Mouse (Mus musculus) midbrain, embryonic 10.5 days (tissue): ENCODE results near the gene Hyal3. TPM values are rescaled to one million over a fixed set of nuclear protein-coding genes. Genes with fewer than 3 reads are reported as not detected.

Experiments
- DNase-seq: peaks from one replicate; pipeline ENCODE4 v3.0.0-alpha.2; 2017; ENCODE audit warnings: low spot score
- H3K27ac ChIP-seq: fragments of 300-500 bp; sonication (generic); replicated peaks from 2 replicates; pipeline ENCODE4 v1.5.1; 2016; ENCODE audit warnings: mild to moderate bottlenecking
- H3K27me3 ChIP-seq: fragments of 300-500 bp; sonication (generic); 2 replicates; pipeline ENCODE4 v1.6.1; 2016; ENCODE audit warnings: low read depth, mild to moderate bottlenecking; ENCODE audit not compliant: poor library complexity, severe bottlenecking
- H3K36me3 ChIP-seq: fragments of 300-500 bp; sonication (generic); 2 replicates; pipeline ENCODE4 v1.6.1; 2016; ENCODE audit warnings: mild to moderate bottlenecking, moderate library complexity
- H3K4me1 ChIP-seq: fragments of 300-500 bp; sonication (generic); 2 replicates; pipeline ENCODE4 v1.6.1; 2016
- H3K4me3 ChIP-seq: fragments of 300-500 bp; sonication (generic); 2 replicates; pipeline ENCODE4 v1.5.1; 2016; ENCODE audit warnings: mild to moderate bottlenecking, moderate library complexity
- H3K9me3 ChIP-seq: fragments of 300-500 bp; sonication (generic); replicated peaks from 2 replicates; pipeline ENCODE4 v1.6.1; 2016; ENCODE audit warnings: mild to moderate bottlenecking
- WGBS: fragments of 180-500 bp; shearing (Covaris S2); methylation state at CpG from one replicate; pipeline ENCODE4 v1.1.7; 2016; 5-methylcytosine and 5-hydroxymethylcytosine counted together
- polyA plus RNA-seq: library from polyadenylated mRNA; unstranded; fragments of >200 nt; fragmentation: Nextera tagmentation; extraction: Ambion mirVana; gene quantifications from 2 replicates; pipeline ENCODE4 v1.2.1, GENCODE M21; 2016

Gene Hyal3
- polyA plus RNA-seq, 1 experiment from 2014 or later: 0.62 TPM

GRCm38 (mm10) chr9:107607653-107608245 is 27.1 kb downstream of the Hyal3 start:
- Histone ChIP-seq H3K36me3 (no peaks in the 10 kb centered on the region), H3K27me3 (peaks cover 31% of the 10 kb centered on the region), H3K4me3 (no peak overlapping the region), H3K27ac (peak overlapping the region; percentile 83), H3K4me1 (peaks cover 95% of the 10 kb centered on the region), H3K9me3 (no peaks in the 10 kb centered on the region)
- 64% methylated on average over 9 of the region's 9 CpGs for WGBS
- DNase-seq: no peak

- WGBS: 41% methylated on average over 12 of the region's 12 CpGs
- Histone ChIP-seq H3K36me3 (peaks cover 4% of the 10 kb centered on the region), H3K27me3 (peaks cover 19% of the 10 kb centered on the region), H3K4me3 (peak within 1 kb of the TSS; percentile 20; the same call in 1 of the 2 replicates), H3K4me1 (peaks cover 96% of the 10 kb centered on the region), H3K27ac (peak within 1 kb of the TSS; percentile 83), H3K9me3 (no peaks in the 10 kb centered on the region)
- DNase-seq: no peak
Measured at GRCm38 (mm10) chr9:107608741-107609432, 28.3 kb downstream of the Hyal3 start, which contains the start of gene Sema3b. Gene Sema3b, minus strand, starts transcription at chr9:107609229.

GRCm38 (mm10) chr9:107609433-107609830 is 28.8 kb downstream of the Hyal3 start:
- peak overlapping the region; percentile 20; the same call in 1 of the 2 replicates for H3K4me3 ChIP-seq
- 68% methylated on average over 4 of the region's 4 CpGs for WGBS

GRCm38 (mm10) chr9:107611456-107612190 is 31.0 kb downstream of the Hyal3 start:
- Histone ChIP-seq H3K27me3 (peaks cover 6% of the 10 kb centered on the region), H3K4me1 (peaks cover 95% of the 10 kb centered on the region), H3K36me3 (peaks cover 32% of the 10 kb centered on the region), H3K27ac (peak overlapping the region; percentile 95), H3K4me3 (peak overlapping the region; percentile 50), H3K9me3 (no peaks in the 10 kb centered on the region)
- 82% methylated on average over 6 of the region's 6 CpGs for WGBS
- DNase-seq: no peak

More at GRCm38 (mm10) chr9:107609433-107609830, 28.8 kb downstream of the Hyal3 start:
- Histone ChIP-seq H3K27me3 (peaks cover 16% of the 10 kb centered on the region), H3K27ac (peak overlapping the region; percentile 83), H3K4me1 (peaks cover 96% of the 10 kb centered on the region), H3K9me3 (no peaks in the 10 kb centered on the region), H3K36me3 (peaks cover 10% of the 10 kb centered on the region)
- no peak for DNase-seq

GRCm38 (mm10) chr9:107612191-107612944 is 31.8 kb downstream of the Hyal3 start:
- 4% methylated on average over 48 of the region's 48 CpGs for WGBS
- Histone ChIP-seq H3K27me3 (no peaks in the 10 kb centered on the region), H3K9me3 (no peaks in the 10 kb centered on the region), H3K4me1 (peaks cover 88% of the 10 kb centered on the region), H3K27ac (peak overlapping the region; percentile 95), H3K36me3 (peaks cover 39% of the 10 kb centered on the region), H3K4me3 (peak overlapping the region; percentile 50)
- DNase-seq: peak; percentile 99

GRCm38 (mm10) chr9:107612945-107613569 is 32.4 kb downstream of the Hyal3 start:
- no peak for DNase-seq
- Histone ChIP-seq H3K4me1 (peaks cover 81% of the 10 kb centered on the region), H3K9me3 (no peaks in the 10 kb centered on the region), H3K27me3 (no peaks in the 10 kb centered on the region), H3K27ac (peak overlapping the region; percentile 95), H3K36me3 (peaks cover 46% of the 10 kb centered on the region), H3K4me3 (peak overlapping the region; percentile 50)
- WGBS: 14% methylated on average over 12 of the region's 12 CpGs

GRCm38 (mm10) chr9:107615035-107615434 is 34.4 kb downstream of the Hyal3 start:
- Histone ChIP-seq H3K27ac (peak overlapping the region; percentile 77), H3K4me1 (peaks cover 61% of the 10 kb centered on the region), H3K36me3 (peaks cover 66% of the 10 kb centered on the region), H3K4me3 (no peak overlapping the region), H3K27me3 (no peaks in the 10 kb centered on the region), H3K9me3 (no peaks in the 10 kb centered on the region)
- whole genome bisulfite sequencing: 80% methylated on average over 4 of the region's 4 CpGs
- DNase-seq: no peak

GRCm38 (mm10) chr9:107617461-107617860 is 36.8 kb downstream of the Hyal3 start:
- 76% methylated on average over 2 of the region's 2 CpGs for WGBS
- no peak overlapping the region for H3K4me3 ChIP-seq

GRCm38 (mm10) chr9:107618098-107618497 is 37.5 kb downstream of the Hyal3 start:
- Histone ChIP-seq H3K27ac (no peak overlapping the region), H3K27me3 (no peaks in the 10 kb centered on the region), H3K4me1 (peaks cover 34% of the 10 kb centered on the region), H3K36me3 (peaks cover 95% of the 10 kb centered on the region), H3K4me3 (no peak overlapping the region), H3K9me3 (no peaks in the 10 kb centered on the region)
- WGBS: 93% methylated on average over 6 of the region's 6 CpGs
- DNase-seq: no peak

More at GRCm38 (mm10) chr9:107617461-107617860, 36.8 kb downstream of the Hyal3 start:
- peaks cover 41% of the 10 kb centered on the region for H3K4me1 ChIP-seq
- no peak for DNase-seq
- H3K27me3 ChIP-seq: no peaks in the 10 kb centered on the region
- H3K27ac ChIP-seq: no peak overlapping the region
- H3K9me3 ChIP-seq: no peaks in the 10 kb centered on the region
- H3K36me3 ChIP-seq: peaks cover 89% of the 10 kb centered on the region

GRCm38 (mm10) chr9:107618778-107619545 is 38.3 kb downstream of the Hyal3 start:
- Histone ChIP-seq H3K27me3 (no peaks in the 10 kb centered on the region), H3K9me3 (no peaks in the 10 kb centered on the region), H3K4me3 (no peak overlapping the region), H3K27ac (no peak overlapping the region), H3K4me1 (peaks cover 27% of the 10 kb centered on the region), H3K36me3 (peaks cover 99% of the 10 kb centered on the region)
- no peak for DNase-seq
- 89% methylated on average over 13 of the region's 13 CpGs for WGBS

- Histone ChIP-seq H3K36me3 (peaks cover 99% of the 10 kb centered on the region), H3K27ac (no peak overlapping the region), H3K4me3 (no peak overlapping the region), H3K9me3 (no peaks in the 10 kb centered on the region), H3K4me1 (peaks cover 27% of the 10 kb centered on the region), H3K27me3 (no peaks in the 10 kb centered on the region)
- no peak for DNase-seq
- 90% methylated on average over 13 of the region's 13 CpGs for WGBS
Measured at GRCm38 (mm10) chr9:107619546-107619879, 38.9 kb downstream of the Hyal3 start.
